Mouse (Mus musculus): ENCODE data around the gene Agr2.
A peak's percentile ranks its signal among the peaks of the same experiment; 100 is the strongest.

The Agr2 gene

GRCm38 (mm10) chr12:36028968-36029645 is 36.4 kb downstream of the Agr2 start:
- DNase-seq: no peak

- no peak for DNase-seq
These were observed 37.0 kb downstream of the Agr2 start for GRCm38 (mm10) chr12:36029687-36030086.

- no peak for DNase-seq
These were observed 38.1 kb downstream of the Agr2 start for GRCm38 (mm10) chr12:36030660-36031363.

GRCm38 (mm10) chr12:36032419-36032818 is 39.7 kb downstream of the Agr2 start:
- DNase-seq: no peak

- DNase-seq: no peak
These were observed 42.8 kb downstream of the Agr2 start for GRCm38 (mm10) chr12:36035501-36035900.

GRCm38 (mm10) chr12:36036121-36036520 is 43.4 kb downstream of the Agr2 start:
- DNase-seq: no peak

GRCm38 (mm10) chr12:36036776-36037175 is 44.1 kb downstream of the Agr2 start:
- DNase-seq: no peak

- no peak for DNase-seq
These were observed 46.9 kb downstream of the Agr2 start for GRCm38 (mm10) chr12:36039541-36040084.

- no peak for DNase-seq
These were observed 48.0 kb downstream of the Agr2 start for GRCm38 (mm10) chr12:36040571-36041280.

GRCm38 (mm10) chr12:36041281-36041589 is 48.5 kb downstream of the Agr2 start:
- DNase-seq: no peak

GRCm38 (mm10) chr12:36041703-36042347 is 49.1 kb downstream of the Agr2 start:
- DNase-seq: peak; percentile 37

- DNase-seq: peak; percentile 86
These were observed 49.7 kb downstream of the Agr2 start, which contains the start of gene Tspan13 for GRCm38 (mm10) chr12:36042348-36042778. Gene Tspan13, minus strand, starts transcription at chr12:36042500.

GRCm38 (mm10) chr12:36044691-36045090 is 52.0 kb downstream of the Agr2 start:
- no peak for DNase-seq

- no peak for DNase-seq
These were observed 53.5 kb downstream of the Agr2 start for GRCm38 (mm10) chr12:36046196-36046595.

- no peak for DNase-seq
These were observed 54.9 kb downstream of the Agr2 start for GRCm38 (mm10) chr12:36047593-36047992.

GRCm38 (mm10) chr12:36050276-36050675 is 57.6 kb downstream of the Agr2 start:
- no peak for DNase-seq

All from kidney, adult 18-20 months (tissue).